Mouse (Mus musculus) adrenal gland, adult 8-10 months (tissue): ENCODE measurements around the gene Cstb. TPM values are rescaled to one million over a fixed set of nuclear protein-coding genes. Genes with fewer than 3 reads are reported as not detected.

Source experiments
- DNase-seq: peaks from one replicate; pipeline ENCODE4 v3.0.0; 2022
- total RNA-seq, 4 experiments: library from RNA; stranded (reverse); gene quantifications; 2 replicates each; pipeline ENCODE4 v1.2.4; 2022

Gene Cstb
- total RNA-seq, 4 experiments from 2014 or later: 276 to 340 (median 329) TPM

DNA sequence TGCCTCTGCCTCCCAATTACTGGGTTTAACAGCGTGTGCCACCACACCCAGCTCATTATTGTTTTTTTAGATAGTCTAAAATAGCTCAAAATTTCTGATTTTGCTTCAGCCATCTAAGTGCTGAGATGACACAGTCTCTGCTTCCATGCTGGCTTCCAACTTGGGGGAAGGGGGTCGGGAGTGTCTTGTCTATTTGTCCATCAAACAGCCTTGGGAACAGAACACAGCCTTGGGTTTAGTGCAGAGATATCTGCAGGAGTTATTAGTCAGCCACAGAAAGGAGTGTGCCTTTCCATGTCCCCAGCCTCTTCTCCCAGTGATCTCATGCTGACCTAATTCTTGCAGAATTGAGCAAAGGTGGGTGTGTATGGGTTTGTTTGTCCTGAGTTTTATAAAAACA lies 6.7 kb upstream of the Cstb start:
- DNase-seq: peak; percentile 56

GRCm38 (mm10) chr10:78420929-78421328 lies 4.5 kb upstream of the Cstb start:
- no peak for DNase-seq

GRCm38 (mm10) chr10:78422614-78423013 lies 2.9 kb upstream of the Cstb start:
- DNase-seq: no peak

GRCm38 (mm10) chr10:78426117-78426735 lies 757 bp downstream of the Cstb start:
- DNase-seq: no peak

GRCm38 (mm10) chr10:78428070-78428469 lies 2.6 kb downstream of the Cstb start:
- DNase-seq: no peak

GRCm38 (mm10) chr10:78429180-78429579 lies 3.7 kb downstream of the Cstb start:
- DNase-seq: no peak

- no peak for DNase-seq
Observed at GRCm38 (mm10) chr10:78429776-78430175, 4.3 kb downstream of the Cstb start.

GRCm38 (mm10) chr10:78432853-78433252 lies 7.4 kb downstream of the Cstb start:
- DNase-seq: no peak

- peak; percentile 56 for DNase-seq
Observed at GRCm38 (mm10) chr10:78438094-78438493, 12.6 kb downstream of the Cstb start.

DNA sequence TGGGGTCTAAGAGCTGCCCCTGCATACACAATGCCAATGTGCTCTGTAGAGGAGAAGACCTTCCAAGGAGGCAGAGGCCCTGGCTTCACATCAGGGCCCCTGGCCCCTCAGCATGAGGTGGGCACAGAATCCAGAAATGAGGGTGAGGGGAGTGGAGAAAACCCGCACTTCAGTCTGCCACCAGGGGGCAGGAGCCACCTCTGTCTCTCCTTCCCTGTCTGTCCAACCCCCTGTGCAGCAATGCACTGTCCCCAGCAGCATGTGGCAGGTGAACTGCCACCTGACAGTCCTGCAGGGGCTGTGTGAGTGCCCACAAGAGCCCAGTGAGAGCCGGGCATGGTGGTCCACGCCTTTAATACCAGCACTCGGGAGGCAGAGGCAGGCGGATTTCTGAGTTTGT lies 14.1 kb downstream of the Cstb start:
- no peak for DNase-seq

- no peak for DNase-seq
Observed at GRCm38 (mm10) chr10:78439990-78440389, 14.5 kb downstream of the Cstb start.

GRCm38 (mm10) chr10:78440812-78441211 lies 15.3 kb downstream of the Cstb start:
- no peak for DNase-seq

DNA sequence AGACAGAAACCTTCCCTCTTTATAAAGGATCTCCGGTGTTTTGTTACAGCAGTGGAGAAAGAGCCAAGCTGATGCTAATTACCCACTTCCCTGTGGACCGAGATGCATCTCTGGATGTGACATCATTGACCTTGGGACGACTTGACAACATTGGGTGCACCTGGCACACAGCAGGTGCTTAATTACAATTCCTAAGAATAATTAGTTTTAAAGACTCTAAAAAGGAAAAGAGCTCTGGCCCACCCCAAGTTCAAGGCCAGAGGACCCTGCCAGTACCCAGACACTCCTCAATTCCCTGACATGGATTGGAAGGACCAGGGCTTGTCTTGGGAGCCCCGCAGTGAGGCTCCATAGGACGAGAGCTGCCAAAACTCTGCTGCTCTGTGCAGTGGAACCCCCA lies 16.1 kb downstream of the Cstb start:
- DNase-seq: no peak

DNA sequence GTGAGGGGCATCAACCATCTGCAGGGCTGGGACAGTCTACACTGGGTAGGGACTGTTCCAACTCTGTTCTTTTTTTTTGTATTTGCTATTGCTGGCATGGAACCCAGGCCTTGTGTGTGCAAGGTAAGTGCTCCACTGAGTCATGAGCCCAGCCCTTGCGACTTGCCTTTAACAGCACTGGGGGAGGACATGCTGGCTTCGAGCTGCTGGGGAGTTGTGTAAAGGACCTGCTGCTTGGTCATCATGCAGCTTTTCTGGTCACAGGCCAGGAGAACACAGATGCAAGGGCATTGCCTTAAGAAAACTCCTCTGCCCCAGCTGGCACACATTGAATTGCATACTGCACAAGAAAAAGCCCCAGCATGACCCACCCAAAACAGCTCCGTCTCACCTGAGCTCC lies 16.8 kb downstream of the Cstb start:
- DNase-seq: no peak

- no peak for DNase-seq
Observed at GRCm38 (mm10) chr10:78446195-78446594, 20.7 kb downstream of the Cstb start.

DNA sequence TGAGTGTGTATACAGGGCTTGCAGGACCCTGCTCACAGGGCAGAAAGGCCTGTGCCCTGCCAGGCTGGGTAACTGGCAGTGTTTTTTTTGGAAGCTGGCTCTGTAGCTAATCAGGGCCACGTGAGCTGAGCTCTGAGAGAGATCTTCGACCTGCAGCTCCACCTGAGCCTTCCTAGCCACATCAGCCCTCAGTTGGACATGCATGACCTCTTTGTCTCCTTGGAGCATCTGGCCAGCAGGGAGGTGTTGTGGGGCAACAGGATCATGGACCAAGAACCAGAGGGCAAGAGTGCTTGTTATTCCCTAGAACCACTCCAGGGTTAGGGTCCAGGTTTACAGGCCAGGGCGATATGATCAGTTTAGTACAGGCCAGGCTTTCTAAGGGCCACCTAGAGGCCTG lies 21.9 kb downstream of the Cstb start:
- DNase-seq: no peak

- no peak for DNase-seq
Observed at GRCm38 (mm10) chr10:78450761-78451160, 25.3 kb downstream of the Cstb start.

DNA sequence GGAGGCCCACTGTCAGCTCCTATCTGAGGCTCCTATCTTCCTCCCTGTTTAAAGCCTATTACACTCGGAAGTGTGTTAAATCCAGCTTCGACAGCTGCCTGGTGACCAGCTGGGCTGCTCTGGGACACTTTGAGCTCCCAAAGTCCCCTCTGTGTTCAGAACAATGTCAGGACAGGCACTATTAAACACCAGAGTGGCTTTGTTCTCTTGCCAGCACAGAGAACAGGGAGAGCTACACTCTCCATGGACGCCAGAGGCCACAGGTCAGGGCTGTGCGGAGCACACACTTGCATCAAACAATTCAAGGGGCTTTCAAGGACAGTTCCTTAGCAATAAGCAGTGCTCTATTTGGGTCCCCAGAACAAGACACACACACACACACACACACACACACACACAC lies 27.2 kb downstream of the Cstb start:
- peak; percentile 41 for DNase-seq

GRCm38 (mm10) chr10:78456696-78457095 lies 31.2 kb downstream of the Cstb start:
- no peak for DNase-seq

DNA sequence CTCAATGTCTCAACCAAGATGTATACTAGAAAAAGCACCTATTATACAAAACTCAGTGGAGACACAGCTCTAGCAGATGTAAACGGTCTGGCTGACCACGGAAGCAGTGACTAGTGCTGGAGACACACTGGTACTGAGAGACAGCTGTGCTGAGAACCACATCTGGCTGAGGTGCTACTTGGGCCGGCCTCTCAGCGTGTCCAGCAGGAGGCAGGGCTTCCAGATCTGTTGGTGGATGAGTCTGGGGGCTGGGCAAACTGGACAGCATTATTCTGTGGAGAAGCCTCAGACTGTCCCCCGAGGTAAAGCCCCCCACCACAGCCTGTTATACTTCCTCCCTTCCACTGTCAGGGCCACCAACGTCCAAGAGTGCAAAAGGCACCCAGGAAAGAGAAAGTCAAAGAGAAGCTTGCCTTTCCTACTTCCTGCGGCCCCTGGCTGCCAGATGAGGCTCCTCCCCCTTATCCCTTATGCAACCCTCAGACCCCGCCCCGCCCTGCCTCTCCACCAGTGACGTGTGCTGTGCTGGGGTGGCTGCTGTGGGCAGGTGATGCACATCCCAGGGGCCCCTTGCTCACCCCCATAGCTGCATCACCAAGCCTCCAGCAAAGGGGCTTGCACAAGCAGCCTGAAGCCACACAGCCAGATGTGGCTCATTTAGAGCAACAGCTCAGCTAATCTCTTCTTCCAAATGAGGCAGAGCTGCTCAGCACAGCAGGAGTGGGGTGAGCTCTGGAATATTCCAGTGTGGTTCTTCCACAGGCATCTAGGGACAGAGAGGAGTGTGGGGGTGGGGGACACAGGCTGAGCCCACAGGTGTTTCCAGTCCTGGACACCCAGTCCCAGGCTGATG lies 32.3 kb downstream of the Cstb start:
- DNase-seq: peak; percentile 35

DNA sequence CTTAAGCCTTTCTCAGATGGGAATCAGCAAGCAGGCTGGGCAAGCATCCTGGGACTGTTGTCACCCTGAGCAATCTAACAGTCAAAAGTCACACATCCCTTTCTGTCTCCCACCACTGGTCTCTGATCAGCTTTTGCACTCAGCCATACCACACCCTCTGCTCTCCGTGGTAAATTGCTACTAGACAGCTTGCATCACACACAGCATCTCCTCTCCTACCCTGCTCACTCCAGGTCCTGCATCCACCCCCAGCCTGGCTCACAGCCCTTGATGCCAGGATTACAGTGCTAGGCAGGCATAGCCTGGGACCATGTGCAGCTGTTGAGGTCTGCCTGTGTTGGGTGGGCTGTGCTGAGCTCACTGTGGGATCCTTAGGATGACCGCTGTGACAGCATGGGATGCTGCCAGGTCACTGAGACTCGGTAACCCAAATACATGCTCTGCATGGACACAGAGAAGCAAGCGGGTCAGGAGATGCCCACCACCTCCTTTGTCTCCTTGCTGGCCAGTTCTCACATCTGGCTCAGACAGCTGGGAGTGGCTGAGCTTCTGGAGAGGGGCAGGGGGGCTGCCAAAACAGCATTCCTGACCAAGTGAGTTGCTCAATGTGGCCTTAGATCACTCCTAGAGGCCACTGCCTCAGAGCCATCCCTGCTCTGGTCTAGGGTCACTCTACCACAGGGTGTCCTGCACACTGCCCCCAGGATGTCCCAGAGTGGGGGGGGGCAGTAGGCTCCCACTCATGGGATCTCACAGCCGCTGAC lies 33.1 kb downstream of the Cstb start:
- DNase-seq: no peak

DNA sequence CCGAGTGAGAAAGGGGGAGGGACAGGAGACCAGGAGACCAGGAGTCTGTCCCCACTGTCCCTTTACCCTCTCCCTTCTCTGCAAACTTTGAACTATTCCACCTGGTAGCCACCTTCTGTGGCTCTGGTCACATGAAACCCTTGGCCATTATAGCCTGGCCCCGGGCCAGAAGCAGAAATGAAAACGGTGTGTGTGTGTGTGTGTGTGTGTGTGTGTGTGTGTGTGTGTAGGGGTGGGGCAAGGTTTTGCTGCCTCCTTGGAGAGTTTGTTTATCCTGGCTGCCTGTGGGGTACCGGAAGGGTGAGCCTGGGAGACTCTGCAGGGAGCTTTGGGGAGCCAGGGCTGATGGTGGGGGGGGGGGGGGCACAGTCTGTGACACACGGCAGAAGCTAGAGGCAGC lies 35.0 kb downstream of the Cstb start:
- no peak for DNase-seq

DNA sequence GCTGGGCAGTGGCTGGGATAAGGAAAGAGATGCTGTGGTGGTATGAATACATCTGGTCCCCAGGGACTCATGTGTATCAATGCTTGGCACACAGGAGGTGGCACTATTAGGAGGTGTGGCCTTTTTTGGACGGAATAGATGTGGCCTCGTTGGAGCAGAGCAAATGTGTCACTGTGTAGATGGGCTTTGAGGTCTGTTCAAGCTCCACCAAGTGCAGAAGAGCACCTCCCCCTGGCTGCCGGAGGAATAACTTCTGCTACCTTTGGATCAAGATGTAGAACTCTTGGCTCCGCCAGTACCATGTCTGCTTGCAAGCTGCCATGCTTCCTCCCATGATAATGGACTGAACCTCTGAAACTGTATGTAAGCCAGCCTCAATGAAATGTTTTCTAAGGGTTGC lies 36.3 kb downstream of the Cstb start:
- no peak for DNase-seq
